Mouse (Mus musculus) stomach, embryonic 15.5 days (tissue): ENCODE data around the gene Gm26741. TPM values are rescaled to one million over a fixed set of nuclear protein-coding genes. Genes with fewer than 3 reads are reported as not detected.

ENCODE experiments used
- ATAC-seq: fragments of 200-750 bp; cut with Nextera tagmentation; 2 replicates; pipeline ENCODE4 v1.8.0; 2017; ENCODE audit warnings: low read depth, moderate number of reproducible peaks, moderate TSS enrichment; ENCODE audit not compliant: insufficient read depth, low FRiP score
- H3K27ac ChIP-seq: fragments of 300-500 bp; sonication (generic); 2 replicates; pipeline ENCODE4 v1.5.1; 2015; ENCODE audit warnings: mild to moderate bottlenecking, inconsistent platforms
- H3K27me3 ChIP-seq: fragments of 300-500 bp; sonication (generic); replicated peaks from 2 replicates; pipeline ENCODE4 v1.6.1; 2015; ENCODE audit warnings: inconsistent platforms
- H3K36me3 ChIP-seq: fragments of 300-500 bp; sonication (generic); 2 replicates; pipeline ENCODE4 v1.6.1; 2015; ENCODE audit warnings: inconsistent platforms
- H3K4me1 ChIP-seq: fragments of 300-500 bp; sonication (generic); 2 replicates; pipeline ENCODE4 v1.6.1; 2015; ENCODE audit warnings: inconsistent platforms
- H3K4me2 ChIP-seq: fragments of 300-500 bp; sonication (generic); 2 replicates; pipeline ENCODE4 v1.6.1; 2015; ENCODE audit warnings: mild to moderate bottlenecking, inconsistent platforms
- H3K4me3 ChIP-seq: fragments of 300-500 bp; sonication (generic); replicated peaks from 2 replicates; pipeline ENCODE4 v1.5.1; 2015; ENCODE audit warnings: inconsistent platforms
- H3K9ac ChIP-seq: fragments of 300-500 bp; sonication (generic); 2 replicates; pipeline ENCODE4 v1.6.1; 2015; ENCODE audit warnings: inconsistent platforms
- H3K9me3 ChIP-seq: fragments of 300-500 bp; sonication (generic); 2 replicates; pipeline ENCODE4 v1.6.1; 2016; ENCODE audit warnings: inconsistent platforms
- WGBS: fragments of 180-500 bp; shearing (Covaris S2); methylation state at CpG from one replicate; pipeline ENCODE4 v1.1.7; 2015; 5-methylcytosine and 5-hydroxymethylcytosine counted together
- polyA plus RNA-seq: library from polyadenylated mRNA; unstranded; fragments of >200 nt; fragmentation: Nextera tagmentation; extraction: Ambion mirVana; gene quantifications from 2 replicates; pipeline ENCODE4 v1.2.1, GENCODE M21; 2015

The Gm26741 gene
- polyA plus RNA-seq, 1 experiment from 2014 or later = not detected

- H3K27ac ChIP-seq = no peak overlapping the region
- no peak overlapping the region for H3K9ac ChIP-seq
- H3K27me3 ChIP-seq = no peaks in the 10 kb centered on the region
- H3K9me3 ChIP-seq = no peaks in the 10 kb centered on the region
- ATAC-seq = no peak
- no peak overlapping the region for H3K4me3 ChIP-seq
- WGBS = 91% methylated on average over 2 of the region's 2 CpGs
- no peaks in the 10 kb centered on the region for H3K36me3 ChIP-seq
- H3K4me1 ChIP-seq = no peaks in the 10 kb centered on the region
- H3K4me2 ChIP-seq = no peak overlapping the region
These were observed 17.9 kb downstream of the Gm26741 start for GRCm38 (mm10) chr10:52376422-52376821.

GRCm38 (mm10) chr10:52377813-52378212 lies 19.2 kb downstream of the Gm26741 start:
- Histone ChIP-seq H3K36me3 (no peaks in the 10 kb centered on the region), H3K4me3 (no peak overlapping the region), H3K4me1 (no peaks in the 10 kb centered on the region), H3K9ac (no peak overlapping the region), H3K9me3 (no peaks in the 10 kb centered on the region), H3K27me3 (no peaks in the 10 kb centered on the region), H3K4me2 (no peak overlapping the region), H3K27ac (no peak overlapping the region)
- ATAC-seq = no peak
- WGBS = 87% methylated on average over 2 of the region's 2 CpGs

- peak overlapping the region; percentile 91 for H3K4me3 ChIP-seq
- H3K27me3 ChIP-seq = no peaks in the 10 kb centered on the region
- peak overlapping the region; percentile 77 for H3K4me2 ChIP-seq
- WGBS = 0% methylated on average over 19 of the region's 19 CpGs
- H3K36me3 ChIP-seq = no peaks in the 10 kb centered on the region
- ATAC-seq = peak; percentile 10; the same call in 1 of the 2 replicates
- no peaks in the 10 kb centered on the region for H3K4me1 ChIP-seq
- H3K9ac ChIP-seq = peak overlapping the region; percentile 90
- peak overlapping the region; percentile 98 for H3K27ac ChIP-seq
- no peaks in the 10 kb centered on the region for H3K9me3 ChIP-seq
These were observed 22.8 kb downstream of the Gm26741 start for GRCm38 (mm10) chr10:52381321-52381801.

GRCm38 (mm10) chr10:52381845-52382591 lies 23.5 kb downstream of the Gm26741 start, which contains the start of gene Gopc:
TSS of gene Gopc (minus strand) at chr10:52382124.
- H3K4me2 ChIP-seq = peak within 1 kb of the TSS; percentile 77
- no peaks in the 10 kb centered on the region for H3K36me3 ChIP-seq
- no peaks in the 10 kb centered on the region for H3K9me3 ChIP-seq
- ATAC-seq = peak; percentile 97
- peak within 1 kb of the TSS; percentile 98 for H3K27ac ChIP-seq
- H3K9ac ChIP-seq = peak within 1 kb of the TSS; percentile 90
- no peaks in the 10 kb centered on the region for H3K4me1 ChIP-seq
- no peaks in the 10 kb centered on the region for H3K27me3 ChIP-seq
- H3K4me3 ChIP-seq = peak within 1 kb of the TSS; percentile 91
- WGBS = under 1% methylated on average over 68 of the region's 71 CpGs

- 71% methylated on average over 6 of the region's 6 CpGs for WGBS
- no peaks in the 10 kb centered on the region for H3K9me3 ChIP-seq
- H3K27ac ChIP-seq = peak overlapping the region; percentile 98; the same call in 1 of the 2 replicates
- H3K9ac ChIP-seq = no peak overlapping the region
- H3K36me3 ChIP-seq = no peaks in the 10 kb centered on the region
- peak overlapping the region; percentile 61 for H3K4me2 ChIP-seq
- ATAC-seq = no peak
- H3K27me3 ChIP-seq = no peaks in the 10 kb centered on the region
- peak overlapping the region; percentile 91 for H3K4me3 ChIP-seq
- no peaks in the 10 kb centered on the region for H3K4me1 ChIP-seq
These were observed 24.5 kb downstream of the Gm26741 start for GRCm38 (mm10) chr10:52383022-52383421.

GRCm38 (mm10) chr10:52383522-52383921 lies 25.0 kb downstream of the Gm26741 start:
- H3K27me3 ChIP-seq = no peaks in the 10 kb centered on the region
- H3K4me2 ChIP-seq = no peak overlapping the region
- H3K9ac ChIP-seq = no peak overlapping the region
- no peaks in the 10 kb centered on the region for H3K4me1 ChIP-seq
- no peaks in the 10 kb centered on the region for H3K9me3 ChIP-seq
- ATAC-seq = no peak
- H3K36me3 ChIP-seq = no peaks in the 10 kb centered on the region
- WGBS = 82% methylated on average over 1 of the region's 1 CpGs
- H3K4me3 ChIP-seq = no peak overlapping the region
- H3K27ac ChIP-seq = no peak overlapping the region

- no peaks in the 10 kb centered on the region for H3K36me3 ChIP-seq
- H3K9me3 ChIP-seq = no peaks in the 10 kb centered on the region
- no peak for ATAC-seq
- WGBS = 44% methylated on average over 8 of the region's 8 CpGs
- H3K4me2 ChIP-seq = no peak overlapping the region
- H3K27me3 ChIP-seq = no peaks in the 10 kb centered on the region
- H3K4me1 ChIP-seq = no peaks in the 10 kb centered on the region
- H3K4me3 ChIP-seq = no peak overlapping the region
- no peak overlapping the region for H3K9ac ChIP-seq
- no peak overlapping the region for H3K27ac ChIP-seq
These were observed 26.4 kb downstream of the Gm26741 start for GRCm38 (mm10) chr10:52384823-52385610.

GRCm38 (mm10) chr10:52387192-52387591 lies 28.6 kb downstream of the Gm26741 start:
- Histone ChIP-seq H3K4me3 (no peak overlapping the region), H3K4me2 (no peak overlapping the region), H3K9ac (no peak overlapping the region), H3K4me1 (no peaks in the 10 kb centered on the region), H3K27me3 (no peaks in the 10 kb centered on the region), H3K27ac (no peak overlapping the region), H3K9me3 (no peaks in the 10 kb centered on the region), H3K36me3 (no peaks in the 10 kb centered on the region)
- no peak for ATAC-seq
- 44% methylated on average over 4 of the region's 4 CpGs for WGBS

- Histone ChIP-seq H3K27ac (no peak within 1 kb of the TSS), H3K4me3 (no peak within 1 kb of the TSS), H3K9me3 (no peaks in the 10 kb centered on the region), H3K4me1 (no peaks in the 10 kb centered on the region), H3K27me3 (no peaks in the 10 kb centered on the region), H3K36me3 (no peaks in the 10 kb centered on the region), H3K4me2 (no peak within 1 kb of the TSS), H3K9ac (no peak within 1 kb of the TSS)
- no peak for ATAC-seq
- WGBS = 73% methylated on average over 5 of the region's 5 CpGs
These were observed 30.4 kb downstream of the Gm26741 start, which contains the start of gene Nepn for GRCm38 (mm10) chr10:52388922-52389430. TSS of gene Nepn (plus strand) at chr10:52388972.

- Histone ChIP-seq H3K4me3 (no peak overlapping the region), H3K27ac (no peak overlapping the region), H3K4me2 (no peak overlapping the region), H3K36me3 (no peaks in the 10 kb centered on the region), H3K4me1 (no peaks in the 10 kb centered on the region), H3K9ac (no peak overlapping the region), H3K27me3 (no peaks in the 10 kb centered on the region), H3K9me3 (no peaks in the 10 kb centered on the region)
- no peak for ATAC-seq
- WGBS = 77% methylated on average over 3 of the region's 3 CpGs
These were observed 30.9 kb downstream of the Gm26741 start for GRCm38 (mm10) chr10:52389438-52389837.

- 50% methylated on average over 2 of the region's 2 CpGs for WGBS
- H3K4me3 ChIP-seq = no peak overlapping the region
- no peaks in the 10 kb centered on the region for H3K36me3 ChIP-seq
- H3K4me1 ChIP-seq = no peaks in the 10 kb centered on the region
- no peak overlapping the region for H3K27ac ChIP-seq
- H3K9me3 ChIP-seq = no peaks in the 10 kb centered on the region
- no peak overlapping the region for H3K9ac ChIP-seq
- ATAC-seq = no peak
- H3K4me2 ChIP-seq = no peak overlapping the region
- H3K27me3 ChIP-seq = no peaks in the 10 kb centered on the region
These were observed 32.6 kb downstream of the Gm26741 start for GRCm38 (mm10) chr10:52391208-52391607.

- ATAC-seq = no peak
- H3K4me3 ChIP-seq = no peak overlapping the region
- WGBS = 75% methylated on average over 3 of the region's 3 CpGs
- H3K9ac ChIP-seq = no peak overlapping the region
- H3K4me2 ChIP-seq = no peak overlapping the region
- no peaks in the 10 kb centered on the region for H3K36me3 ChIP-seq
- no peak overlapping the region for H3K27ac ChIP-seq
- H3K9me3 ChIP-seq = no peaks in the 10 kb centered on the region
- no peaks in the 10 kb centered on the region for H3K4me1 ChIP-seq
- H3K27me3 ChIP-seq = no peaks in the 10 kb centered on the region
These were observed 38.1 kb downstream of the Gm26741 start for GRCm38 (mm10) chr10:52396647-52397046.
